Mouse (Mus musculus) c-Kit-positive CD71-negative TER-119-negative erythroid progenitor cells, embryonic 14.5 days (primary cell): Measurements from ENCODE around the gene Cdh23.

Experiments
- DNase-seq: peaks from one replicate; pipeline ENCODE4 v3.0.0-alpha.2; 2013; ENCODE audit warnings: low read depth

The Cdh23 gene

GRCm38 (mm10) chr10:60708837-60709236 is 12.5 kb upstream of the Cdh23 start:
- DNase-seq, result no peak

GRCm38 (mm10) chr10:60706268-60706667 is 10.0 kb upstream of the Cdh23 start:
- no peak for DNase-seq

- no peak for DNase-seq
These were observed 8.8 kb upstream of the Cdh23 start for GRCm38 (mm10) chr10:60705134-60705533.

- no peak for DNase-seq
These were observed 1.5 kb upstream of the Cdh23 start for GRCm38 (mm10) chr10:60697775-60698174.

- peak; percentile 47 for DNase-seq
These were observed 685 bp upstream of the Cdh23 start for GRCm38 (mm10) chr10:60696975-60697374.

DNA sequence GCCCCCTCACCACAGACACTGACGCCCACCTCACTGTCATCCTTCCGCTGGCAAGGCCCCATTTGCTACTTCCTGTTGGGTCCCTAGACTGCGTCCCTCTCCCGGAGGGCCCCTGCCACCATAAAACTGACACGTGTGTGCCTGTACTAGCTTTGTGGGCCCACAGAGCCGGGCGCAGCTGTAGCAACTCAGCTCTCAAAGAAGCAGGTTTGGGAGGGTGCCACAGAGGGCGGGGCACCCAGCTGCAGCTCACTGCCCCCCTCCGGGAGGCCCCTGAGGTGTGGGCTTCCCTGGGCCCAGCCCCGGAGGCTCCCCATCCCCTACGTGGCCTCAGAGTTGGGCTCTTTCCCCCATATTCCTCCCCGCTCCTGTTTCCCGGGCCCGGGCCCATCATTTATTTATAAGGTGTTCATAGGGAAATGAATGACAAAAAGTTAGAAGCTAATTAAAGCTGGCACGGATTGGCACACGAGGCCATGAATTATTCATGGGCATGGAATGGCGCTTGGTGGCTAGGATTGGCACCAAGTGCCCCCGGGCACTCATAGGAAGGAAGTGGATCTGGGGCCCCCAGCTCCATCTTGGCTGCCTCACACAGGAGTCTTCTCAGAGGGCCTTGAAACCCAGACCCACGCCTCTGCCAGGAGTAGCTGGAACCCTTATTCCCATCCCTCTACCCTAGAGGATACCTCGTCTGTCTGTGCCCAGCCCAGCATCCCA is 4.5 kb downstream of the Cdh23 start:
- DNase-seq, result no peak

GRCm38 (mm10) chr10:60690960-60691359 is 5.3 kb downstream of the Cdh23 start:
- no peak for DNase-seq

DNA sequence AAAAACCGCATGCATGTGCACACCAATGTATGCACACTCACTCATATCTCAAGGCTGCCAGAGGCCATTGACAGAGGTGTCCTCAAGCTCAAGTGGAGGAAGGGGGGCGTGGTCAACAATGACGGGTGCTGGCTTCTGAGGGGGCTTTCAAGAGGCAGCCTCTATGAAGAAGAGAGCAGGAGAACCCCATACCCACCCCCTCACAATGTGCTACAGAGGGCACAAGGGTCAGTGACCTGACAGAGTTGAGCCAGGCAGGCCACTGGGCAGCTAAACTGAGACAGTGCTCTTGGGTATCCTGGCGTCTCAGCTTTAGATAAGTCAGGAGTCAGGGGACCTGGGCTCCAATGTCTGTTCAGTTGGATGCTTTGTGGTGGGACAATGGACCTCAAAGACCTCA is 6.9 kb downstream of the Cdh23 start:
- no peak for DNase-seq

DNA sequence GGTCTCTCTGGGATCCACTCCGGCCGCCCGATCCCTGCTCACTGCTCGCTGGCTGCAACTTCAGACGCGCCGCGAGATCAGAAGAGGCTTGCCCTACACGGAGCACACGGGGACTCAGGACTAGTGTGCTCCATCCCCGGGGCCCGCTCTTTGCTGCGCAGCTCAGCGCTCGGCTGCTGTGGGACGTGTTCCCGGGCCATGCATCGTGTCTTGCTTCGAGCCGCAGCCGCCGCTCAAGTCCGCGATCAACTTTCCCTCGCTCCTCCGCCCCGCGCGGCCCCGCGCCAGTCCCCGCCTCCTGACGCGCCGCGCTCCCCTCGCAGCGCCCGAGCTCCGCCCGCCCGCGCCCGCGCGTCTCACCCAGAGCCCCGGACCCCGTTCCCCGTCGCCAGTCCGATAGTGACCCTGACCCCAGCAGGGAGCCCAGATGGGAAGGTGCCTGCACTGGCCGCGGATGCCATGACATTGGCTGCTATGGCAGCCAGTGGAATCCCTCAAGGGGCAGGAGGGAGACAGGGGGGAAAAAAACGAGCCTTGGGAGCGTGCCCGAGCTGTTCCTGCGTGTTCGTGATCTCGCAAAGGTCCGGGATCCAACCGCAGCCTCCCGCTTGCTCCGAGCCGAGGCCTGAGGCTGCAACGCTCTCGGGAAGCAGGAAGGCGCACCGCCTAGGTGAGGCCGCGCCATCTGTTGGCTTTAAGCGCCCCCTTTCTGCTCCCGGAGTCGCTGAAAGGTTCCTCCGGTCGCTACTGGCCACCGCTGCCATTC is 9.1 kb downstream of the Cdh23 start:
- DNase-seq, result no peak

GRCm38 (mm10) chr10:60686641-60686975 is 9.7 kb downstream of the Cdh23 start:
- DNase-seq, result no peak

GRCm38 (mm10) chr10:60685764-60686640 is 10.3 kb downstream of the Cdh23 start:
- no peak for DNase-seq

- no peak for DNase-seq
These were observed 17.4 kb downstream of the Cdh23 start for GRCm38 (mm10) chr10:60678926-60679325.

GRCm38 (mm10) chr10:60677319-60677718 is 19.0 kb downstream of the Cdh23 start:
- DNase-seq, result no peak

- no peak for DNase-seq
These were observed 26.1 kb downstream of the Cdh23 start for GRCm38 (mm10) chr10:60670166-60670565.

GRCm38 (mm10) chr10:60668591-60668990 is 27.7 kb downstream of the Cdh23 start:
- no peak for DNase-seq

GRCm38 (mm10) chr10:60660986-60661385 is 35.3 kb downstream of the Cdh23 start:
- DNase-seq, result no peak

DNA sequence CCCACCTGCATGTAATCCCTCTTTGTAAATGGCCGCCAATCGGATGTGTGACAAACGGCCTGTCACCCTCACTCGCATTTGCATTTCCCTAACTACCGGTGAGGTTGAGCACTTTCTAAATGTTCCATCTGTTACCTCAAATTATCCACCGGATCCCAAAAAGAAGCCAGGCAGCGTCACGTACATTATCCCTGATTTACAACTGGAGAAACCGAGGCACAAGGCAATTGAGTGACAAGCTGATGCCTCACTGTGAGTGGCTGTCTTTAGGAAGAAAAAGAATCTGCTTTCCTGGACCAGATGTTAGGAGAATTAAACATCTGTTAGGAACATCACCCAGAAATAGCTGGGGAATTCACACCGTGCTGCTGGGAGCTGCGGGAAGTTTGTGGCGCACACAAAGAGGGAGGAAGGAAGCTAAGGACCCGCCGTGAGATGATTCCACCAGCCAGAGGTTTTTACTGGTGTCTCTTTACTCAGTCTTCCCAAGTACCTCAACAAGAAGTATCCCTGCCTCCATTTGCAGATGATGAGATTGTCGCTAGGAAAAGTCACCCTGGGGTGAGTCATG is 36.8 kb downstream of the Cdh23 start:
- no peak for DNase-seq

GRCm38 (mm10) chr10:60658176-60658575 is 38.1 kb downstream of the Cdh23 start:
- no peak for DNase-seq

DNA sequence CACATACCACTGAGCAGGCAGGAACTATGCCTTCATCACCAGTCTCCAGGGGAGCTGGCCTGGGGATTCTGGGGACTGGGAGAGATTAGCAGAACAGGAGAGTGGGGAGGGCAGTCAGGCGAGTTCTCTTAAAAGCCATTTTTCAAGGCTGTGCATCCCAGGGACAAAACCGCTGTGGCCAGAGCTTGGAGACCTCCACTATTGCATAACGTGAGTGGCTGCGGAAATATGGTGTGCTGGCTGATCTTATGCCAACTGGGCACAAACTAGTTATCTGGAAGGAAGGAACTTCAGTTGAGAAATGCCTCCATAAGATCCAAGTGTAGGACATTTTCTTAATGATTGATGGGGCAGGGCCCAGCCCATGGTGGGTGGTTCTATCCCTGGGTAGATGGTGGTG is 42.6 kb downstream of the Cdh23 start:
- no peak for DNase-seq

DNA sequence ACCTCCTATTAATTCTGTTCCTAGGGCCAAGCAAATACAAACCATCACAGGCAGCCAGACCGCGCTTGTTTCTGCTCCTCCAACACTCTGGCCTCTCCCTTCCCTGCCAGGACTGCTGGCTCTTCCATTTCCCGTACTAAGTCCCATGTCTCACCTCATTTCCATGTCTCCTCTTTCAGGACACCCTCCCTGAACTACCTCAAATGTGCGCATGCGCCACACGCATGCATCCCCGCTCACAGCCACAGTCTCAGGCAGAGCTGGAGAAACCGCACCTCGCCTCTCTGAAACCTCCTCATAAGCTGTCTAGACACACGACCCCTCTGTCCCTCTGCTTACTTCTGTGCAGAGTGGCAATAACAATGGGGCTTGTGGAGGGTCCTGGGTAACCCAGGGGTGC is 43.2 kb downstream of the Cdh23 start:
- no peak for DNase-seq

DNA sequence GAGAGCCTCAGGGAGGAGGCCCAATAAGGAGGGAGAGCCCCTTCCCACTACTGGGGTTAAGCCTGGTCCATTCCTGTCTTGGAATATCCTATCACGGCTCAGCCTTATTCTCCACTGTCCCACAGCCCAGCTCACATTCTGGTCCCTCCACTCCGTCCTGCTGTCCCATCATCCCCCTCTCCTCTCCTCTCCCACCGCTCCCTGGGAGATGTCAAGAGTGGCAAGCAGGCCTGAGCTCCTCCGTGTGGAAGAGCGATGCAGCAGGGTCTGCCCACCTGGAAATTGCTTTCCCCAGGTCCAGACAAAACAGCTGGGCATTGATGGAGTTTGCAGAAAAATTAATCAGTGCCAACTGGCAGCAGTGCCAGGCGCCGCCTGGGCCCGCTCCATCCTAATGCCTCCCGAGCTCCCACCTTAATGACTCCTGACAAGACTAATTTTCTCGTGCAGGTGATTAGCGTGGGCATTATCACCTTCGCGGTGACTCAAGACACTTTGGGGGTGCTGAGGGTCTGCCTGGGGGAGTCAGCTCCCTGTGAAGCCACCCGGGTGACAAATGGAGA is 52.1 kb downstream of the Cdh23 start:
- no peak for DNase-seq

- no peak for DNase-seq
These were observed 57.0 kb downstream of the Cdh23 start for GRCm38 (mm10) chr10:60639291-60639690.
